In the genomic region with DNA sequence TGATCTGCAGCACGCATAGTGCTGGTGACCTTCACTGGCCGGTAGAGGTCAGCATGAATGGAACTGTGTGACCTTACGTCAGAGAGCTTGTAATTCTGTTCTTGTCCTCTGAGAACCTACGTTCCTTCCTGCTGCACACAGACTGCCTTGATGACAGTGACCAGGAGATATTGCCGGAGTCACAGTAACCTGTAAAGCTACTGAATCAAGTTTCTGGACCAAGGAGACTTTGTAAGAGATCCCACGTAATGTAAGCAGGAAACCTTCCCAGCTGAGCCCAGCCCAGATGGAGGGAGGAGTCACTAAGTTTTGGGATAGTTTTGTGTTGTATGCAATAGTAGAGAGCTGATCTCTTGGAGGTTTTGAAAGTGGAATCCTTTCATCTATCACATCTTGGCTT, we compare ENCODE assay signal across 14 mouse cellular contexts.
"Had no signal": no experiment of that assay in that cellular context is flagged by ENCODE, and none has a peak within 500 bp of the region (broad histone marks: within the 10 kb centered on the region; RNA-seq: fewer than 3 reads in every experiment).

No protein-coding gene starts in this region.

- H3K36me3 ChIP-seq: liver, embryonic 13.5 days; midbrain, embryonic 13.5 days had no signal

- ATAC-seq: midbrain, embryonic 13.5 days; midbrain, embryonic 16.5 days had no signal

- DNase-seq: kidney, adult 18-20 months; kidney, adult 9 months; kidney, postnatal 25 days; layer of hippocampus, adult 9-11 months; liver, embryonic 13.5 days; lung, adult 2 months; lung, postnatal 14 days; thymus, adult 2 months; thymus, postnatal 14 days; thymus, postnatal 4 days had no signal

- H3K4me2 ChIP-seq: liver, embryonic 13.5 days; midbrain, embryonic 13.5 days had no signal

- H3K4me1 ChIP-seq: liver, embryonic 13.5 days had no signal

- H3K9ac ChIP-seq: liver, embryonic 13.5 days; midbrain, embryonic 13.5 days had no signal

- H3K27ac ChIP-seq: layer of hippocampus, adult 2 months; liver, embryonic 13.5 days; macrophage; midbrain, embryonic 13.5 days had no signal

- H3K4me3 ChIP-seq: layer of hippocampus, adult 2 months; liver, embryonic 13.5 days; midbrain, embryonic 13.5 days had no signal

- H3K27me3 ChIP-seq: liver, embryonic 13.5 days; midbrain, embryonic 13.5 days had no signal

- H3K9me3 ChIP-seq: liver, embryonic 13.5 days; midbrain, embryonic 13.5 days had no signal
